Mouse (Mus musculus) CD8-positive naive resting alpha-beta T cell, adult 2 months (primary cell): ENCODE data around the gene Rin3.
A peak's percentile ranks its signal among the peaks of the same experiment; 100 is the strongest.

Experiments
- DNase-seq, 2 experiments: peaks; one replicate each; pipeline ENCODE4 v3.0.0; 2022; ENCODE audit warnings: low read depth in 2 of 2, low spot score in 2 of 2

Gene Rin3

GRCm38 (mm10) chr12:102282763-102283482 lies at the start of gene Rin3:
Rin3 (plus strand) TSS chr12:102283048.
- peak; percentile 51 to 54 for DNase-seq

- DNase-seq = no peak
These were observed 47.3 kb upstream of the Rin3 start for GRCm38 (mm10) chr12:102235551-102235950.

- no peak for DNase-seq
These were observed 46.5 kb upstream of the Rin3 start for GRCm38 (mm10) chr12:102236317-102236716.

- DNase-seq = no peak
These were observed 40.6 kb upstream of the Rin3 start for GRCm38 (mm10) chr12:102242076-102242722.

GRCm38 (mm10) chr12:102243915-102244314 lies 38.9 kb upstream of the Rin3 start:
- DNase-seq = no peak

- no peak for DNase-seq
These were observed 36.6 kb upstream of the Rin3 start for GRCm38 (mm10) chr12:102246226-102246625.

- DNase-seq = no peak
These were observed 34.7 kb upstream of the Rin3 start for GRCm38 (mm10) chr12:102248104-102248503.

- DNase-seq = no peak
These were observed 32.5 kb upstream of the Rin3 start for GRCm38 (mm10) chr12:102250316-102250715.

GRCm38 (mm10) chr12:102251070-102251469 lies 31.8 kb upstream of the Rin3 start:
- DNase-seq = peak; percentile 5 to 11

GRCm38 (mm10) chr12:102251985-102252384 lies 30.9 kb upstream of the Rin3 start:
- DNase-seq = no peak

- no peak for DNase-seq
These were observed 30.3 kb upstream of the Rin3 start for GRCm38 (mm10) chr12:102252525-102252924.

- no peak for DNase-seq
These were observed 27.8 kb upstream of the Rin3 start for GRCm38 (mm10) chr12:102255012-102255411.

GRCm38 (mm10) chr12:102258522-102259112 lies 24.2 kb upstream of the Rin3 start:
- no peak for DNase-seq

- no peak for DNase-seq
These were observed 20.9 kb upstream of the Rin3 start for GRCm38 (mm10) chr12:102261933-102262396.

- no peak for DNase-seq
These were observed 20.0 kb upstream of the Rin3 start for GRCm38 (mm10) chr12:102262809-102263208.

GRCm38 (mm10) chr12:102263249-102263648 lies 19.6 kb upstream of the Rin3 start:
- DNase-seq = no peak

GRCm38 (mm10) chr12:102266433-102266832 lies 16.4 kb upstream of the Rin3 start:
- DNase-seq = no peak

GRCm38 (mm10) chr12:102269144-102269543 lies 13.7 kb upstream of the Rin3 start:
- DNase-seq = no peak

- DNase-seq = no peak
These were observed 12.0 kb upstream of the Rin3 start for GRCm38 (mm10) chr12:102270776-102271405.

- no peak for DNase-seq
These were observed 11.4 kb upstream of the Rin3 start for GRCm38 (mm10) chr12:102271447-102271846.

GRCm38 (mm10) chr12:102275833-102276443 lies 6.9 kb upstream of the Rin3 start:
- no peak for DNase-seq
